Mouse (Mus musculus) lung, embryonic 16.5 days (tissue): ENCODE data around the gene Ccz1. TPM values are rescaled to one million over a fixed set of nuclear protein-coding genes. Genes with fewer than 3 reads are reported as not detected.
A peak's percentile ranks its signal among the peaks of the same experiment; 100 is the strongest.

ENCODE experiments used
- ATAC-seq: fragments of 200-750 bp; cut with Nextera tagmentation; 2 replicates; pipeline ENCODE4 v1.8.0; 2017; ENCODE audit warnings: low read depth, mild to moderate bottlenecking, moderate library complexity
- H3K27ac ChIP-seq: fragments of 300-500 bp; sonication (generic); 2 replicates; pipeline ENCODE4 v1.5.1; 2014; ENCODE audit warnings: mild to moderate bottlenecking, control low read depth, low read length
- H3K27me3 ChIP-seq: fragments of 300-500 bp; sonication (generic); 2 replicates; pipeline ENCODE4 v1.6.1; 2014; ENCODE audit warnings: low read depth, low read length, mixed read lengths; ENCODE audit not compliant: control insufficient read depth, insufficient read depth
- H3K36me3 ChIP-seq: fragments of 300-500 bp; sonication (generic); 2 replicates; pipeline ENCODE4 v1.6.1; 2014; ENCODE audit warnings: low read length; ENCODE audit not compliant: control insufficient read depth, insufficient read depth
- H3K4me1 ChIP-seq: fragments of 300-500 bp; sonication (generic); replicated peaks from 2 replicates; pipeline ENCODE4 v1.6.1; 2014; ENCODE audit warnings: low read length, mixed read lengths; ENCODE audit not compliant: control insufficient read depth, insufficient read depth
- H3K4me2 ChIP-seq: fragments of 300-500 bp; sonication (generic); 2 replicates; pipeline ENCODE4 v1.6.1; 2014; ENCODE audit warnings: low read depth, low read length, control low read depth
- H3K4me3 ChIP-seq: fragments of 300-500 bp; sonication (generic); 2 replicates; pipeline ENCODE4 v1.5.1; 2014; ENCODE audit warnings: mild to moderate bottlenecking, low read length, control low read depth
- H3K9ac ChIP-seq: fragments of 300-500 bp; sonication (generic); 2 replicates; pipeline ENCODE4 v1.6.1; 2014; ENCODE audit warnings: low read length, control low read depth
- H3K9me3 ChIP-seq: fragments of 300-500 bp; sonication (generic); 2 replicates; pipeline ENCODE4 v1.6.1; 2016; ENCODE audit warnings: low read length; ENCODE audit not compliant: control insufficient read depth
- WGBS: fragments of 180-500 bp; shearing (Covaris S2); extraction: QIAGEN DNeasy Blood & Tissue Kit; methylation state at CpG from one replicate; pipeline ENCODE4 v1.1.7; 2014; 5-methylcytosine and 5-hydroxymethylcytosine counted together
- polyA plus RNA-seq: library from polyadenylated mRNA; unstranded; fragments of >200 nt; fragmentation: Nextera tagmentation; extraction: Ambion mirVana; gene quantifications from 2 replicates; pipeline ENCODE4 v1.2.1, GENCODE M21; 2015

The Ccz1 gene
- polyA plus RNA-seq, 1 experiment from 2014 or later = 82.1 TPM

DNA sequence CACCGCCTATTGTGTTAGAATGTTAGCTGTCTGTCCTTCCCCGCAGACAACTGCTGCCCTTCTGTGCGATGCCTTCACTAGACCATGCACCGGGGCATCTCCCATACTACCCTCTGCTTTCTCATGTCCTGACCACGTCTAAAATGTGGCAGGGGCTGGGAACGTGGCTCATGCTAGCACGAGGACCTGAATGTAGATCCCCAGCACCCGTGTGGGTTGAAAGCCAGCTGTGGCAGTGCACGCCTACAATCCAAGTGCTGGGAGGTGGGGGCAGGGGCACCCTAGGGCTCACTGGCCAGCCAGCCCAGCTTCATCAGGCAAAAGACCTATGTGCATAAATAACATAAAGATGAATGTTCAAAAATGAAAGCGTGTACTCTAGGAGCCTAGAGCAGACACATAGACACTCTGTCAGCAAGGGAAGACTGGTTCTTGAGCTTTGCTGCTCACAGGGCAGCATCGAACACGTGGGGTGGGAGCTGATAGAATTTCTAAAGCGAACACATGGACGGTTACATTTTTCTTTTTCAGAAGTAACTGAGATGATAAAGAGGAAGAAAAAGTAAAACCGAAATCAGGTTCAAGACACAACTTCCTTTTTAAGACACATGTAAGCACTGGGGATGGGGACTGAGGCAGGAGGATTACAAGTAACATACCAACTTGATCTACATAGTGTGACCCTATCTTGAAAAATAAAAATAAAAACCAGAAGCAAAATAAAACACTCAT, 12.1 kb downstream of the Ccz1 start:
- Histone ChIP-seq H3K36me3 (peaks cover 45% of the 10 kb centered on the region), H3K4me2 (no peak overlapping the region), H3K27ac (no peak overlapping the region), H3K4me3 (no peak overlapping the region), H3K9ac (no peak overlapping the region), H3K27me3 (no peaks in the 10 kb centered on the region), H3K4me1 (no peaks in the 10 kb centered on the region), H3K9me3 (no peaks in the 10 kb centered on the region)
- ATAC-seq = no peak
- WGBS = 89% methylated on average over 15 of the region's 15 CpGs

GRCm38 (mm10) chr5:143999409-143999808, 15.3 kb downstream of the Ccz1 start:
- Histone ChIP-seq H3K27ac (no peak overlapping the region), H3K9me3 (no peaks in the 10 kb centered on the region), H3K4me3 (no peak overlapping the region), H3K27me3 (no peaks in the 10 kb centered on the region), H3K4me2 (no peak overlapping the region), H3K4me1 (no peaks in the 10 kb centered on the region), H3K9ac (no peak overlapping the region), H3K36me3 (peaks cover 43% of the 10 kb centered on the region)
- WGBS = 79% methylated on average over 1 of the region's 1 CpGs
- ATAC-seq = no peak

GRCm38 (mm10) chr5:143994632-143995365, 19.9 kb downstream of the Ccz1 start:
- 50% methylated on average over 11 of the region's 11 CpGs for WGBS
- no peak overlapping the region for H3K4me2 ChIP-seq
- peaks cover 31% of the 10 kb centered on the region for H3K36me3 ChIP-seq
- H3K4me1 ChIP-seq = peaks cover 9% of the 10 kb centered on the region
- no peaks in the 10 kb centered on the region for H3K27me3 ChIP-seq
- no peak for ATAC-seq
- no peak overlapping the region for H3K27ac ChIP-seq
- H3K4me3 ChIP-seq = no peak overlapping the region
- no peaks in the 10 kb centered on the region for H3K9me3 ChIP-seq
- H3K9ac ChIP-seq = no peak overlapping the region

- Histone ChIP-seq H3K9ac (no peak overlapping the region), H3K4me3 (no peak overlapping the region), H3K27me3 (no peaks in the 10 kb centered on the region), H3K4me1 (peaks cover 9% of the 10 kb centered on the region), H3K4me2 (no peak overlapping the region), H3K9me3 (no peaks in the 10 kb centered on the region), H3K36me3 (peaks cover 34% of the 10 kb centered on the region), H3K27ac (no peak overlapping the region)
- WGBS = 75% methylated on average over 5 of the region's 5 CpGs
- no peak for ATAC-seq
These were observed 20.8 kb downstream of the Ccz1 start for GRCm38 (mm10) chr5:143993849-143994248.

GRCm38 (mm10) chr5:143993260-143993659, 21.4 kb downstream of the Ccz1 start:
- Histone ChIP-seq H3K4me3 (no peak overlapping the region), H3K9ac (no peak overlapping the region), H3K9me3 (no peaks in the 10 kb centered on the region), H3K27me3 (no peaks in the 10 kb centered on the region), H3K36me3 (peaks cover 35% of the 10 kb centered on the region), H3K4me1 (peaks cover 9% of the 10 kb centered on the region), H3K4me2 (peak overlapping the region; percentile 4; the same call in 1 of the 2 replicates), H3K27ac (peak overlapping the region; percentile 79)
- ATAC-seq = peak; percentile 25; the same call in 1 of the 2 replicates
- 61% methylated on average over 8 of the region's 8 CpGs for WGBS

DNA sequence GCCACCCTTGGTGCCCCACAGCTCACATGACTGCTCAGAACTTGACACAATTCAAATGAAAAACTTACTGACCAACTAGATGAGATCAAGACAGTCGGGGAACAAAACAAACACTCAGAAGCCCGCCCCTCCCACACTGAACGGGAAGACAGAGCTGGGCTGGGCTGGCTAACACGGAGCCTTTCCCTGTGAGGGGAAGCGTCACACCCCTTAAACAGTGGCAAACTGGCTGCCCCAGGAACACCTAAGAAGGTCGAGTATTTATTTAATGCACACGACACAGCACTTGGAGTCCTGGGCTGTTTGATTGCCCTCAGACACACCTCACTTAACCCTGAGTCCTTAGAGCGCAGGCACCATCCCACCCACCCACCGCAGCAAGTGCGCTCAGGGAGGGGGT, 22.0 kb downstream of the Ccz1 start:
- H3K4me3 ChIP-seq = no peak overlapping the region
- H3K4me2 ChIP-seq = peak overlapping the region; percentile 22; the same call in 1 of the 2 replicates
- H3K9ac ChIP-seq = no peak overlapping the region
- peaks cover 38% of the 10 kb centered on the region for H3K36me3 ChIP-seq
- peak; percentile 95 for ATAC-seq
- peak overlapping the region; percentile 79 for H3K27ac ChIP-seq
- H3K9me3 ChIP-seq = no peaks in the 10 kb centered on the region
- 49% methylated on average over 10 of the region's 10 CpGs for WGBS
- peaks cover 9% of the 10 kb centered on the region for H3K4me1 ChIP-seq
- H3K27me3 ChIP-seq = no peaks in the 10 kb centered on the region

DNA sequence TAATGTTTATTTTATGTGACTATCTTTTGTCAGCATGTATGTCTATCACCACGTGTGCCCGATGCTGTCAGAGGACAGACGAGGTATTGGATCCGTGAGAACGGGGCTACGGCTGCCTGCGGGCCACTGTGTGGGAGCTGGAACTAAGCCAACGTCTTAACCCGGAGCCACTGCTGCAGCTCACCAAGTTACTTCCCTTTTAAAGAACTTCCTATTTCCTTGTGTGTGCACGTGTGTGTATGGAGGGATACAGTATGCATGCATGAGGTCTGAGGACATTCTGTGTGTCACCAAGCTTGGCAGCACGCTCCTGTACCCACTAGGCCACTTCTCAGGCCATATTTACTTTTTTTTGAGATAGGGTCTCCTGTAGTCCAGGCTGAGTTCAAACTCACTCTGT, 24.6 kb downstream of the Ccz1 start:
- no peak for ATAC-seq
- no peak overlapping the region for H3K4me3 ChIP-seq
- peaks cover 9% of the 10 kb centered on the region for H3K4me1 ChIP-seq
- no peak overlapping the region for H3K4me2 ChIP-seq
- no peak overlapping the region for H3K9ac ChIP-seq
- 63% methylated on average over 11 of the region's 11 CpGs for WGBS
- H3K27ac ChIP-seq = no peak overlapping the region
- no peaks in the 10 kb centered on the region for H3K27me3 ChIP-seq
- peaks cover 35% of the 10 kb centered on the region for H3K36me3 ChIP-seq
- no peaks in the 10 kb centered on the region for H3K9me3 ChIP-seq

- peaks cover 35% of the 10 kb centered on the region for H3K36me3 ChIP-seq
- H3K27me3 ChIP-seq = no peaks in the 10 kb centered on the region
- no peak overlapping the region for H3K4me3 ChIP-seq
- no peak overlapping the region for H3K27ac ChIP-seq
- no peak overlapping the region for H3K4me2 ChIP-seq
- 94% methylated on average over 4 of the region's 4 CpGs for whole genome bisulfite sequencing
- ATAC-seq = no peak
- H3K9me3 ChIP-seq = no peaks in the 10 kb centered on the region
- H3K9ac ChIP-seq = no peak overlapping the region
- H3K4me1 ChIP-seq = peaks cover 6% of the 10 kb centered on the region
These were observed 25.6 kb downstream of the Ccz1 start for GRCm38 (mm10) chr5:143989046-143989445.

DNA sequence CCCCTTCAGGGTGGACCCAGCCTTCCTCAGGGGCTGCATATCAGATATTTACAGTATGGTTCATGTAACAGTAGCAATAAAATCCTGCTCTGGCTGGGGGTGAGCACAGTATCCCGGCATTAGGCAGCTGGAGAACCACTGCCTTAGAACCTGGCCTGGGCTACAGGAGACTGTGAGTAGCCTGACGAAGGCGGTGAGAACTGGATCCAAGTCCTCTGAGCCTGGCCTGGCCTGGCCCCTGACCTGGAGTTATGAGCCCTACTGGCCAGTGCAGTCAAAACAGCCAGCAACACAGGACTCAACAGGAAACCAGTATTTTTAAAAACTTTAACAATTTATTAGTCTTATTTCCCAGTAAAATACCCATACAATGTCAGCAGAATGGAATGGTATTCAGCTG, 27.1 kb downstream of the Ccz1 start:
- ATAC-seq = no peak
- H3K4me3 ChIP-seq = no peak overlapping the region
- no peaks in the 10 kb centered on the region for H3K9me3 ChIP-seq
- H3K27ac ChIP-seq = no peak overlapping the region
- no peak overlapping the region for H3K9ac ChIP-seq
- H3K36me3 ChIP-seq = peaks cover 35% of the 10 kb centered on the region
- 0 out of 2 replicates have a peak, but pooled peaks cover 2% of the 10 kb centered on the region for H3K4me1 ChIP-seq
- WGBS = 94% methylated on average over 3 of the region's 3 CpGs
- no peaks in the 10 kb centered on the region for H3K27me3 ChIP-seq
- H3K4me2 ChIP-seq = no peak overlapping the region
